Mouse (Mus musculus): ENCODE data around the gene Vezt.

- TF ChIP-seq CTCF (IDR thresholded peaks at IDR 0.05; ENCODE audit: low read depth) (no peak), EP300 (IDR thresholded peaks at IDR 0.05; ENCODE audit: low read depth) (no peak)
These were observed 18.2 kb downstream of the Vezt start for GRCm38 (mm10) chr10:94017455-94017854.
